Mouse (Mus musculus) limb, embryonic 11.5 days (tissue): ENCODE results near the gene Lhb. TPM values are rescaled to one million over a fixed set of nuclear protein-coding genes. Genes with fewer than 3 reads are reported as not detected.

ENCODE experiments used
- ATAC-seq: fragments of 200-750 bp; cut with Nextera tagmentation; 2 replicates; pipeline ENCODE4 v1.8.0; 2017; ENCODE audit warnings: low read depth; ENCODE audit not compliant: insufficient number of reproducible peaks, low FRiP score, low TSS enrichment
- DNase-seq: peaks from one replicate; pipeline ENCODE4 v3.0.0-alpha.2; 2015; ENCODE audit warnings: low spot score
- H3K27ac ChIP-seq: fragments of 300-500 bp; sonication (generic); replicated peaks from 2 replicates; pipeline ENCODE4 v1.5.1; 2014; ENCODE audit warnings: low read depth, mild to moderate bottlenecking, low read length
- H3K27me3 ChIP-seq: fragments of 300-500 bp; sonication (generic); 2 replicates; pipeline ENCODE4 v1.6.1; 2014; ENCODE audit warnings: mild to moderate bottlenecking, low read length, mixed read lengths; ENCODE audit not compliant: control insufficient read depth, insufficient read depth
- H3K36me3 ChIP-seq: fragments of 300-500 bp; sonication (generic); 2 replicates; pipeline ENCODE4 v1.6.1; 2014; ENCODE audit warnings: mild to moderate bottlenecking, low read length, moderate library complexity, mixed read lengths; ENCODE audit not compliant: control insufficient read depth, insufficient read depth
- H3K4me1 ChIP-seq: fragments of 300-500 bp; sonication (generic); 2 replicates; pipeline ENCODE4 v1.6.1; 2014; ENCODE audit warnings: low read length, mixed read lengths; ENCODE audit not compliant: control insufficient read depth, insufficient read depth
- H3K4me2 ChIP-seq: fragments of 300-500 bp; sonication (generic); 2 replicates; pipeline ENCODE4 v1.6.1; 2014; ENCODE audit warnings: low read depth, mild to moderate bottlenecking, moderate library complexity; ENCODE audit not compliant: severe bottlenecking
- H3K4me3 ChIP-seq: fragments of 300-500 bp; sonication (generic); 2 replicates; pipeline ENCODE4 v1.5.1; 2014; ENCODE audit warnings: low read depth, low read length
- H3K9ac ChIP-seq: fragments of 300-500 bp; sonication (generic); 2 replicates; pipeline ENCODE4 v1.6.1; 2014; ENCODE audit warnings: mild to moderate bottlenecking, low read length
- H3K9me3 ChIP-seq: fragments of 300-500 bp; sonication (generic); 2 replicates; pipeline ENCODE4 v1.6.1; 2016; ENCODE audit warnings: low read length; ENCODE audit not compliant: control insufficient read depth
- WGBS: fragments of 180-500 bp; shearing (Covaris S2); extraction: QIAGEN DNeasy Blood & Tissue Kit; methylation state at CpG from one replicate; pipeline ENCODE4 v1.1.7; 2014; 5-methylcytosine and 5-hydroxymethylcytosine counted together
- polyA plus RNA-seq: library from polyadenylated mRNA; unstranded; fragments of >200 nt; fragmentation: Nextera tagmentation; extraction: Ambion mirVana; gene quantifications from 2 replicates; pipeline ENCODE4 v1.2.1, GENCODE M21; 2014

Lhb gene
- polyA plus RNA-seq, 1 experiment from 2014 or later = not detected

GRCm38 (mm10) chr7:45408949-45409348, 11.7 kb upstream of the Lhb start:
- ATAC-seq = no peak
- Histone ChIP-seq H3K9me3 (no peaks in the 10 kb centered on the region), H3K4me3 (no peak overlapping the region), H3K4me2 (no peak overlapping the region), H3K4me1 (peaks cover 6% of the 10 kb centered on the region; the same call in 1 of the 2 replicates), H3K36me3 (no peaks in the 10 kb centered on the region), H3K9ac (no peak overlapping the region), H3K27me3 (peaks cover 75% of the 10 kb centered on the region), H3K27ac (no peak overlapping the region)
- WGBS = 90% methylated on average over 17 of the region's 17 CpGs
- no peak for DNase-seq

GRCm38 (mm10) chr7:45409497-45410163, 11.0 kb upstream of the Lhb start:
- Histone ChIP-seq H3K36me3 (no peaks in the 10 kb centered on the region), H3K27me3 (peaks cover 82% of the 10 kb centered on the region), H3K4me2 (no peak overlapping the region), H3K9me3 (no peaks in the 10 kb centered on the region), H3K9ac (no peak overlapping the region), H3K4me3 (no peak overlapping the region), H3K27ac (no peak overlapping the region), H3K4me1 (peaks cover 9% of the 10 kb centered on the region)
- DNase-seq (no peak), ATAC-seq (no peak)
- 85% methylated on average over 8 of the region's 8 CpGs for WGBS

GRCm38 (mm10) chr7:45412421-45412820, 8.2 kb upstream of the Lhb start:
- H3K4me2 ChIP-seq = no peak overlapping the region
- peaks cover 85% of the 10 kb centered on the region for H3K27me3 ChIP-seq
- peaks cover 9% of the 10 kb centered on the region for H3K4me1 ChIP-seq
- no peaks in the 10 kb centered on the region for H3K9me3 ChIP-seq
- no peak overlapping the region for H3K4me3 ChIP-seq
- H3K9ac ChIP-seq = no peak overlapping the region
- WGBS = 78% methylated on average over 2 of the region's 2 CpGs
- no peak for ATAC-seq
- DNase-seq = no peak
- H3K36me3 ChIP-seq = no peaks in the 10 kb centered on the region
- no peak overlapping the region for H3K27ac ChIP-seq

GRCm38 (mm10) chr7:45413113-45413863, 7.3 kb upstream of the Lhb start, which contains the start of gene Ntf5:
Gene Ntf5, plus strand, starts transcription at chr7:45413695.
- H3K27ac ChIP-seq = no peak within 1 kb of the TSS
- H3K27me3 ChIP-seq = peaks cover 83% of the 10 kb centered on the region
- peaks cover 15% of the 10 kb centered on the region for H3K4me1 ChIP-seq
- ATAC-seq (peak; percentile 24; the same call in 1 of the 2 replicates), DNase-seq (no peak)
- WGBS = 2% methylated on average over 38 of the region's 45 CpGs
- no peaks in the 10 kb centered on the region for H3K36me3 ChIP-seq
- H3K9me3 ChIP-seq = no peaks in the 10 kb centered on the region
- peak within 1 kb of the TSS; percentile 85 for H3K4me2 ChIP-seq
- peak within 1 kb of the TSS; percentile 49 for H3K4me3 ChIP-seq
- peak within 1 kb of the TSS; percentile 55; the same call in 1 of the 2 replicates for H3K9ac ChIP-seq

- Histone ChIP-seq H3K36me3 (no peaks in the 10 kb centered on the region), H3K9ac (peak overlapping the region; percentile 55; the same call in 1 of the 2 replicates), H3K27ac (no peak overlapping the region), H3K4me3 (peak overlapping the region; percentile 49), H3K4me2 (peak overlapping the region; percentile 85), H3K4me1 (peaks cover 16% of the 10 kb centered on the region), H3K9me3 (no peaks in the 10 kb centered on the region), H3K27me3 (peaks cover 86% of the 10 kb centered on the region)
- ATAC-seq (peak; percentile 49), DNase-seq (peak; percentile 67)
- 2% methylated on average over 27 of the region's 27 CpGs for WGBS
Measured at GRCm38 (mm10) chr7:45413864-45414739, 6.5 kb upstream of the Lhb start.

- Histone ChIP-seq H3K27ac (no peak overlapping the region), H3K4me2 (no peak overlapping the region; the same call in 1 of the 2 replicates), H3K9ac (no peak overlapping the region), H3K4me1 (peaks cover 16% of the 10 kb centered on the region), H3K4me3 (no peak overlapping the region), H3K9me3 (no peaks in the 10 kb centered on the region), H3K27me3 (peaks cover 88% of the 10 kb centered on the region), H3K36me3 (no peaks in the 10 kb centered on the region)
- ATAC-seq (no peak), DNase-seq (peak; percentile 33)
- WGBS = 39% methylated on average over 12 of the region's 12 CpGs
Measured at GRCm38 (mm10) chr7:45414740-45415224, 5.8 kb upstream of the Lhb start.

- ATAC-seq = no peak
- Histone ChIP-seq H3K27ac (no peak overlapping the region), H3K9me3 (no peaks in the 10 kb centered on the region), H3K27me3 (peaks cover 86% of the 10 kb centered on the region), H3K4me2 (peak overlapping the region; percentile 24; the same call in 1 of the 2 replicates), H3K9ac (no peak overlapping the region), H3K36me3 (no peaks in the 10 kb centered on the region), H3K4me3 (no peak overlapping the region), H3K4me1 (peaks cover 22% of the 10 kb centered on the region)
- 13% methylated on average over 37 of the region's 37 CpGs for WGBS
- DNase-seq = no peak
Measured at GRCm38 (mm10) chr7:45415636-45416035, 5.0 kb upstream of the Lhb start.
